Mouse (Mus musculus) central nervous system, embryonic 11.5 days (tissue): Measurements from ENCODE around the gene Cdc7. TPM values are rescaled to one million over a fixed set of nuclear protein-coding genes. Genes with fewer than 3 reads are reported as not detected.

ENCODE experiments used
- polyA plus RNA-seq: library from polyadenylated mRNA; depleted of rRNA; stranded (reverse); fragments of >200 nt; gene quantifications from 2 replicates; pipeline ENCODE4 v1.2.3, GENCODE M21; 2012; rRNA removed

The Cdc7 gene
- polyA plus RNA-seq, result 55.5 and 68.3 TPM in 2 replicates

DNA sequence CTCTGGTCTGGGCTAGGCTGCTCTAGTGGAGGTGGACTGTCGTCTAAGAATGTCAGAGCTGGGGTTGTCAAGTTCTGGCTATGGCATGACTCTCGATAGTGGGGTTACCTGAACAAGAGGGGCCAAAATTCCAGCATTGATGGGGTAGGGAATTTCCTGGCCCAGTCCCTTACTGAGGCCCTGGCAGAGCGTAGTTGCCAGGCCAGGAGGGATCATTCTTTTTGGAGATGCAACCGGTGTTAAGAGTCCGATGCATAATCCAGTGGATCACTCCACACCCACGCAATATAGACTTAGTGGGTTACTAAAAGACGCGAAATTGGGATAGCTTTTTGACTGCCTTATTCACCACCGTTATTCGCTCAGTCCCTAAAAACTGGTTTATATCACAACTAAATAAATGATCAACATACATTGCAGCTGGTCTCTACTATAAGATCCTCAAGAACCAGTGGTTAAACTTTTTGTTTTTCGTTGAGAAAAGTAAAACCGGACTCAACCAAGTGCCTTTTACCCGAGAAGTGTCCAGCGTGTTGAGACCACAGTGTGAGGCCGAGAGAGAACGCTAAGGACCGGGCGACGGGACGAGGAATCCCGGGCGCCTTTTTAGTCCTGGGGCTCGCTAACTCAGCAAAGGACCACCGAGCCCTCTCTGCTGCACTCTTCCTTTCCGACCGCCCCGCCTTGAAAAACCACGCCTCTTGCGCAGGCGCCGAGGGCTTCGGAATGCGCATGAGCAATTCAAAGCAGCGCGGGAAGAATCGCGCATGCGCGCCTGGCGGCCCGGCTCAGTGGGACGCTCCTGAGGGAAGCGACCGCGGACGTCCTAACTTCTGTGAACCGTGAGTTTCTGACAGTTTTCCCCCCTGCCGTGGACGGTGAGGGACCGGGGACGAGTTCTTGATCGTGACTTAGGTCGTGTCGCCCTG is at the start of gene Cdc7:
TSS of gene Cdc7 (plus strand) at position 739 of the 929 bp plus-strand sequence.

DNA sequence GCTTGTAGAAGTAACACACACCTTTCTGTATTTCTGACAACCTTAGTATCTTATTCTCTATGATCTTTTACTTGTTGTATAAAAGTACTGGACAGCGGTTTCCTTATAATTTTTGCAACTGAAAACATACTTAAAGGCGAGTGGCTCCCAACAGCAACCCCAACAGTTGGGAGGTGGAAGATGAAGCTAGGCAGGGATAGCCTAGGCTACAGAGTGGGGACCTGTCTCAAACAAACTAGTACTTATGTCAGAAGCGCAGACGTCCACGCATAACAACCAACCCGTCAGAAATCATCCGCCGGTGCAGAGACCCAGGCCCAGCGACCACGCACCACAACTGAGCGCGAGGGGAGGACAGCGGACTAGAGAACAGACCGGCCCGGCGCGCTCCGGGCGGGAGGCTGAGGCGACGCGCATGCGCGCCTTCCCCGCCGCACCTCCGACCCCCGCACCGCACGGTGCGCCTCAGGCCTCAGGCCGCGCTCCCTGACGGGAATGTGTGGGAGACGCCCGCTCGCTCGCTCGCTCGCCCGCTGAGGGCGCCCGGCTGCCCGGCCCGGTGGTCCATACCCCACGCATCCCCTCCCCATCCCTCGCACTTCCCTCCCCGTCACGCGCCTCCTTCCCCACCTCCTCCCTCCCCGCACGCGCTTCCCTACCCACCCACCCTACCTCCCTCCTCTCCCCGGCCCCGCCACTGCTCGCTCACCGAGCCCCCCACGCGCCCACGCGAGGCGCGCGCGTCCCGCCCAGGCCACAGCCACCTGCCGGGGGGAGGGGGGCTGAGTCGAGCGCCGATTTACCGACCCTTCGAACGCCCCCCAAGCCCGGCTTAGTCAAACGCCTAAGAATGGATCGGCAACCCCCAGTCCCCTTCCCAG is 38.4 kb upstream of the Cdc7 start, which contains the start of gene Hfm1:
TSS of gene Hfm1 (minus strand) at position 834 of the 881 bp plus-strand sequence.

Other genes starting within 250 kb of the Cdc7 start
- 4.3 and 4.8 TPM in 2 replicates for gene Hfm1, start 38.0 kb upstream of the Cdc7 start, polyA plus RNA-seq